Mouse (Mus musculus): ENCODE results near the gene Krit1.
"Not testable (repeated sequence)": the region's sequence is repeated elsewhere in the genome, so short reads cannot be mapped to it uniquely, and the experiment has no call there.

Krit1 gene

DNA sequence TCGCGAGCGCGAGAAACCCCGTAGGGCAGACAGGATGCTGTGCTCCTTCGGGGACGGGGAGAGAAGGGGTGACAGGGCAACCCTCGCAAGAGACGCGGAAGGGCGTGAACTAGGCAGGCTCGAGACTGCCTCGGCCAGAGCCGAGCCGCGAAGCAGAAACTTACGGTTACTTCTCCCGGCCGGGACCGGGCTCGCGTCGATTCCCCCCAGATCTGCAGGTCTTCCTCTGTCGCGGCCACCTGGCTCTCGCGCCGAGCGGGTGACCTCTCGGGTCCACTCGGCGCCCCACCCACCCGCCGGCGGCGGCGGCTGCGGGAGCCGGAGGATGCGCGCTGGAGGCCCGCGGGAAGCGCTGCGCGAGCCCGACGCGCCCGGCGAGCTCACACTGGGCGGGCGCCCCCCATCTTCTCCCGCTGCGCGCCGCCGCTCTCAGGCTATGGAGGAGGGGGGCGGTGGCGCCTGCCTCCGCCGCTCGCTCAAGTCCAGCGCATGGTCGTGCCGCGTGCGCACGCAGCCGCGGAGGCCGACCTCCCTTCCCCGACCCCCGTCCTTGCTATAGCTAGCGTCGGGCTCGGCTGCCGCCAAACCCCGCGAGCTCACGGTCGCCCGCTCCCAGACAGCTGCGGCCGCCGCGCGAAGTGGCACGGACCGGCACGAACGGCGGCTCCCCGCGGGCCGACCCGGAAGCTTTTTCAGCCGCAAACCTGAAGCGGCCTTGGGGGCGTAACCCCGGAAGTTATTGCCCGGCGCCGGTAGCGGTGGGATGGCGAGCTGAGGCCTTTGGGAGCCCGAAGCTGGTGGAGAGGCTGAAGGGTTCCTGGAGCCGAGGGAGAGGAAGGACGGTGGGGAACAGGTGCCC lies at the start of gene Krit1, which contains the start of gene Ankib1:
Krit1 (plus strand) TSS at position 752 of the 859 bp plus-strand sequence.
Ankib1 (minus strand) TSS at position 493 of the 859 bp plus-strand sequence.
- DNase-seq, result peak; percentile 91 to 92

DNA sequence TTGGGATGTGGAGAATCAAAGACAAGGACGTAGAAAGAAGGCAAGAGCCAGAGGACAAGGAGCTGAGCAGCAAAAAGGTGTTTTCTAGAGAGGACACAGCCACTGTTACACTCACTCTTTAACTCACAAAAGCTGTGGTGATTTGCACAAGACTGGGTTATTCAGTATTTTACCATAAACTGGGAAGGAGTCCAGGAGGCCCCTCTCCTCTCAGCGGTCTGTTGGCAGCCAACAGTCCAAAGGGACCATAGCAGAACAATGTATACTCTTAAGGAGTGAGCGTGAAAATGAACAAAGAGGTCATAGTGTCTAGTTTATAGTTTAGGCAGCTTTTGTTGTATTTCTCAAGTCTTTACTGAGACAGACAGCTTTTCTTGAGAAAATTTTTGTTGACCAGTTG lies 31.5 kb upstream of the Krit1 start:
- DNase-seq, result no peak

GRCm38 (mm10) chr5:3772017-3772416 lies 31.0 kb upstream of the Krit1 start:
- no peak for DNase-seq

- DNase-seq, result no peak
Observed at GRCm38 (mm10) chr5:3782670-3783069, 20.3 kb upstream of the Krit1 start.

DNA sequence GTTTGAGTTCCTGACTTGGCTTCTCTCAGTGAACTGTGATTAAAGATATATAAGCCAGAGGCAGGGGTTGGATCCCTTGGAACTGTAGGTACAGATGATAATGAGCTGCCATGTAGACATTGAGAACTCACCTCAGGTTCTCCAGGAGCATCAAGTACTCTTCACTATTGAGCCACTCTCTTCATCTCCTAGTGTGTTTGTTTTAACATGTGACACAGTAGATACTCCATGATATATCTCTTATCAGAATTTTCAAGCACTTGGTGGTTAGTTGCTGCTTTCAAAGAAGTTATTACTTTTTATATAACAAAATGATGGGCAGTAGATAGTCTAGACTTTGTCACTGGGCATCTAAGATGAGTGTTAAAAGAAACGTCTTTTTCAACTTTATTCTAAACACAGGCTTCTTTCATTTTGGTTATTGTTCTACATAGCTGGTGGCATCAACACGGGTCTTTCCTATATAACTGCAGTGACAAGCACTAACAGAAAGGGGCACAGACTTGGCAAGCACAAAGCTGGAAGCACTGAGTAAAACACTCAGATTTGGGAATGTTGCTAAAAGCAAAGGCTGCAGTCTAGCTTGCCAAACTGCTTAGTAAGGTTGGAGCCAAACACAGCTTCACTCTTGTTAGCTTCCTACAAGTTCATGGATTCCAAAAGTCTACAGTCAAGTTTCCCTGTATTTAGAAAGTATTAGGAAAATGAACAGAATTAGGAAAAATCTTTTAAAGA lies 18.9 kb upstream of the Krit1 start:
- no peak for DNase-seq

DNA sequence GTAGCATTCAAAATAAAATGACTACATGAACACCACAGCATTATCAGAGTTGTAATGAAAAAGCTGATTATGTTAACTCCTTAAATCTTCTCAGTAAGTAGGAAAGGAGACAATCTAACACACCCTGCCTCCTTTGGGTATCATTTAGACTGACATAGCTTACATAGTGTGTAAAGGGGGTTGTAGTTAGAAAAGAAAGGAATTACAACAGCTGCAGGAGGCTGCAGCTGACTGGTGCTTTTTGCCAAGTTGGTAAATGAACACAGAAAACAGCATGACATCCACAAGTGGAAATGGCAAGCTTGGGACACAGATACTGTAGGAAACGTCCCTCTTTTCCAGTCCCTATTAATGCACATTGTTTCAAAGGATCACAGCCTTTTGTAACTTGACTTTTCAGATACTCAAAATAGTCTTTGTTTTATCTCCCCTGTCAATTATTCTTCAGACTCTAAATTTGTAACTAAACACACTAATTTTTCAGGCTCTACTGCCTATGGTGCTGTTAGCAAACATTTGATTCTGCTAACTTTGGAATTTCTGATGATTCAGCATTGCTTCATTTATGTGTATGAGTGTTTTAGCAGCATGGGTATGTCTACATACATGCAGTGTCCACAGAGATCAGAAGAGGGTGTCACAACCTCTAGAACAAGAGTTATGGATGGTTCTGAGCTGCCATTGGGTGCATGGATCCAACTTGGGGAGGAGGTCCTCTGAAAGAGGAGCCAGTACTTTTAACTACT lies 18.1 kb upstream of the Krit1 start:
- no peak for DNase-seq

DNA sequence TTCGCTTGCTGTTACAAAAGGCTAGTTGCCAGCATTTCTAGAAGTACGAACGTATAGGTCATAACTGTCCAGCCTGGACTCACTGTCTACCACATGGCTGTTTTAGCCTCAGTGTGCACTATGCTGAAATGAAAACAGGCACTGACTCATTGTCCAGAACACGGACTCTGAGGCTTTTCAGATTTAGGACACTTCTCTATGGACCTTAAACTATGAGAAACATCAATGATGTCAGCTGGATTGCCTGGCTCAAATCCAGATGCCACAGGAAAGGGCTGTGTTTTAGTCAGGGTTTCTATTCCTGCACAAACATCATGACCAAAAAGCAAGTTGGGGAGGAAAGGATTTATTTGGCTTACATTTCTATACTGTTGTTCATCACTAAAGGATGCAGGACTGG lies 15.4 kb upstream of the Krit1 start:
- no peak for DNase-seq

GRCm38 (mm10) chr5:3791048-3791447 lies 11.9 kb upstream of the Krit1 start:
- no peak for DNase-seq

DNA sequence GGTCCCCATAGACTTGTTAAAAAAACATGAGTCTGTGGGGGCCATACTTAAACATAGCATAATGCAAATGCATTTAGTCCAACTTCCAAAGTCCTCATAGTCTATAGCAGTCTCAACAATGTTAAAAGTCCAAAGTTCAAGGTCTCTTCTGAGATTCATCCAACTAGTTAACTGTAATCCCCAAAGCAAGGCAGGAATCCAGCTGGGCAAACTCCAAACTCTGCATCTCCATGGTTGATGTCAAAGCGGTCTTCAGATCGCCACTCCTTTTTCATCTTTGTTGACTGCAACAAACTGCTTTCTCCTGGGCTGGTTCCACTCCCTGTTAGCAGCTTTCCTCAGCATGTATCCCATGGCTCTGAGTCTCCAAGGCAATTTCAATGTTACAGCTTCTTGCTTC lies 5.9 kb upstream of the Krit1 start:
- DNase-seq, result not testable (repeated sequence)

DNA sequence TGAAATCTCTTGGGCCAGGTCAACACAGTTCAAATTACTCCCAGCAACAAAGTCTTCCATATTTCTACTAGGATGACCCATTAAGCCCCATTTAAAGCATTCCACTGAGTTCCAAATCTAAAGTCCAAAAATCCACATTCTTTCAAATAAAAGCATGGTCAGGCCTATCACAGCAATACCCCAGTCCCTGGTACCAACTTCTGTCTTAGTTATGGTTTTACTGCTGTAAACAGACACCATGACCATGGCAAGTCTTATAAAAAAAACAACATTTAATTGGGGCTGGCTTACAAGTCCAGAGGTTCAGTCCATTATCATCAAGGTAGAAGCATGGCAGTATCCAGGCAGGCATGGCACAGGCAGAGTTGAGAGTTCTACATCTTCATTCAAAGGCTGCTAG lies 4.3 kb upstream of the Krit1 start:
- DNase-seq, result not testable (repeated sequence)

DNA sequence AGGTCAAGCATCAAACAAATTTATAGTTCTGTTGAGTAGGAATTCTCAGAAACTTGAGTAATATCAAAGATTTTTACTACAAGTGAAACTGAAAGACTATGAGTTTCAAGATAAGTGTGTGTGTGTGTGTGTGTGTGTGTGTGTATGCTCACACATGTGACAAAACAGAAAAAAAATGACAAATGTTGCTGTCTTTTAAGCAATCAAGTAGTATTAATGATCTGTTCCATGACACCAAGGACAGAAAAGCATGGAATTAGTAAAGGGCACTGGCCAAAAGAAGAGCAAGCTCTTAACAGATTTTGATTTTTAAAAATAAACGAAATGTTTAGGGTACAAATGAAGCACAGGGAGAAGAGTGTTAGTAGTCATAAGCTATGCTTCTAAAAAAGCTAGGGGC lies 2.9 kb upstream of the Krit1 start:
- no peak for DNase-seq

- no peak for DNase-seq
Observed at GRCm38 (mm10) chr5:3800881-3801280, 2.1 kb upstream of the Krit1 start.

DNA sequence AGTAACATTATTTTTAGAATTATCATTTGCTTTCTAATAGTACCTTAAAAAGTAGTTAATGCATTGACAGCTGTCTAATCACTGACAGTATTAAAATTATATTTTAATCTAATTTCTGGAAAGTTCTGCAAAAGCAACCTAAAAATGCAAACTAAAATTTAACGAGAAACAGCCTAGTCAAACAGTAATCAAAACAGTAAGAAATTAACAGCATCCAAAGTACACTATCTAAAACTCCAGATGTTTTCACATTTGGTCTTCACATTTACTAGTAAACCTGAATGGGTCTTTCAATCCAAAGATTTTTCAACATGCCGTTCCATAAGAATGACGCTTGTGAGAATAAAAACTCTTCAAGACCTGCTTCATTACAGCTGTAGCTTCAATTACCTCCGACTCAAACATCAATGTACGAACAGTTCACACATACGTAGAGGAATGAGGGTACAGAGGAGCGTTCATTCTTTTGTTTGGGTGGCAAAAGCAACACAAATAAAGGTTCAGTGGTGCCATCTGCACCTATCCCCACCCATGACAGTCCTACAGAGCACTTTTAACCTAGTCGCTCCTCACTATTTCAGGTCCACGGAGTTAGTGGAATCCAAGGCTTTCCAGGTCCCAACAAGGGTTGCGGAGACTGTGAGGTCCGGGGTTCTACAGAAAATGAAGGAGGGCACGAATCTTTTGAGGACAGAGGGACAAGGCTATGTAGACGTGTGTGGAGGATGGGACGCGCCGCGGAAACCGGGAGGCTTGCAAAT lies 1.1 kb upstream of the Krit1 start:
- DNase-seq, result peak in 1 of 2 experiments; percentile 41

DNA sequence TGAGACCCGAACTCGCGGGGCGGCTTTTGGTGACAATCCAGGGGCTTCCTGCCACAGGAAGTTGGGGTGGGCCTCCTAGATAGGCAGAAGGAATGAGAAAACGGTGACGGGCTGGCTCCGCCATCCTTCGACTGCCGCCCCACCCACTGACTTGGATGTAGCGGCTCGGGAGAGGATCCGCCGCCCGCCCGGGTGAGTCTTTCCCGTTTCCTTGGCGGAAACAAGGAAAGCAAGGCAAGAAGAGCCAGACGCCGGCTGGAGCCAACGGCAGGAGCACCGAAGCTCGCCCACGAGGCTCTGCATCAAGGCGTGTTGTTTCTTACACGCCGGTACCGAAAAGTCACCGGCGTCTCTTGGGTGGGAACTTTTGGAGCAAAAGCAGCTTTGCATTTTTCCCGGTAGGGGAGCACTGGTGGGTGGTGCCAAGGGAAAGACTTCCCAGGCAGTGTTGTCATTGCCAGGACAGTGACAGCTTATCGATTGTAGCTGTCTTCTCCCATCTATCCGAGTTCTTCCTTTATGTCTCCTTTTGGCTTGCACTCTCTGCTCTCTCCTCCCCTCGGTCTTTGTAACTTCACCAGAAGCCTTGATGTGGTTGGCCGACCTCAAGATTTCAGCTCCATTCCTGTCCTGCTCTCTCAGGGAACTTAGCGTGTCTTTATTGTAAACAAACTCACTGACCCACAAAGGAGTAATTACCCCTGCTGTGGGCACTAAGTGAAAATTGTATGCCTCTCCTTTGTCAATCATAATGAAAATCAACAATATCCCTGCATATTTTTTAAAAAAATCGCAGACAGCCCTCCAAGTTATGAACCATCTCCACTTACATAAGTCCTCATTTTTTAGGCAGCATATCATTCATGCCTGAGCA lies 545 bp downstream of the Krit1 start:
- DNase-seq, result no peak

GRCm38 (mm10) chr5:3808472-3808871 lies 5.5 kb downstream of the Krit1 start:
- DNase-seq, result no peak

GRCm38 (mm10) chr5:3834107-3834506 lies 31.1 kb downstream of the Krit1 start:
- DNase-seq, result no peak

DNA sequence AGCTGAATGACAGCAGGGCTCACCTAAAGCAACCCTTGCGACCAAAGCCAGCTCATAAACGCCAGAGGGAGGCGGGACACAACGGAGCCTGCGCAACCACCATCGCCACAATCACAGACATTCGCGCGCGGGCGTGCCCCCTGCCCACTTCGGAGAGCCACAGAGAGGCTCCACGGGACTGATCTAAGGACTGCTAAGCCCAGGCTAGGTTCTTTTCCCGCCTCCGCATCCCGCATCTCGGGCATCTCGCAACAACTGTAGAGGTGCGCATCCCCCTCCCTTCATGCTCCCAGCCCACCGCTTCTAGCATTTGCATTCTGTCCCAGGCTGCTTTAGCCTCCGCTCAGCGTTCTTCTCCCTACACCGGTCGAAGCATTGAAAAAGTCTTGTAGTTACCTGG lies 42.0 kb downstream of the Krit1 start, which contains the start of gene Lrrd1:
Lrrd1 (plus strand) TSS at position 148 of the 400 bp plus-strand sequence.
- no peak for DNase-seq

- DNase-seq, result no peak
Observed at GRCm38 (mm10) chr5:3870161-3870560, 67.2 kb downstream of the Krit1 start.

- no peak for DNase-seq
Observed at GRCm38 (mm10) chr5:3872348-3872747, 69.4 kb downstream of the Krit1 start.

GRCm38 (mm10) chr5:3873485-3873884 lies 70.5 kb downstream of the Krit1 start:
- DNase-seq, result no peak

- not testable (repeated sequence) for DNase-seq
Observed at GRCm38 (mm10) chr5:3886862-3887261, 83.9 kb downstream of the Krit1 start.
